Mouse (Mus musculus) heart, postnatal 0 days (tissue): ENCODE measurements at regions not wholly inside any gene's neighbourhood (a gene's known extent, or its start where the extent isn't known, plus 50 kb on each side); places are given as distances from the start of the nearest gene placed in this dataset.

Experiments used
- ATAC-seq: fragments of 200-750 bp; cut with Nextera tagmentation; 2 replicates; pipeline ENCODE4 v1.8.0; 2017; ENCODE audit warnings: low read depth, moderate number of reproducible peaks, moderate library complexity; ENCODE audit not compliant: insufficient read depth
- DNase-seq: peaks from one replicate; pipeline ENCODE4 v3.0.0-alpha.2; 2016; ENCODE audit warnings: low spot score
- H3K27ac ChIP-seq: fragments of 300-500 bp; sonication (generic); 2 replicates; pipeline ENCODE4 v1.5.1; 2014; ENCODE audit warnings: low read depth, mild to moderate bottlenecking
- H3K27me3 ChIP-seq: fragments of 300-500 bp; sonication (generic); 2 replicates; pipeline ENCODE4 v1.6.1; 2014; ENCODE audit warnings: low read length, mixed read lengths; ENCODE audit not compliant: control insufficient read depth, insufficient read depth
- H3K36me3 ChIP-seq: fragments of 300-500 bp; sonication (generic); replicated peaks from 2 replicates; pipeline ENCODE4 v1.6.1; 2014; ENCODE audit warnings: low read length, mixed read lengths; ENCODE audit not compliant: control insufficient read depth, insufficient read depth
- H3K4me1 ChIP-seq: fragments of 300-500 bp; sonication (generic); 2 replicates; pipeline ENCODE4 v1.6.1; 2014; ENCODE audit warnings: antibody characterized with exemption; ENCODE audit not compliant: control insufficient read depth, insufficient read depth
- H3K4me2 ChIP-seq: fragments of 300-500 bp; sonication (generic); 2 replicates; pipeline ENCODE4 v1.6.1; 2014; ENCODE audit warnings: low read depth, mild to moderate bottlenecking, low read length, moderate library complexity
- H3K4me3 ChIP-seq: fragments of 300-500 bp; sonication (generic); 2 replicates; pipeline ENCODE4 v1.5.1; 2014; ENCODE audit warnings: low read depth, low read length
- H3K9ac ChIP-seq: fragments of 300-500 bp; sonication (generic); replicated peaks from 2 replicates; pipeline ENCODE4 v1.6.1; 2014; ENCODE audit warnings: low read depth, low read length, mixed read lengths
- H3K9me3 ChIP-seq: fragments of 300-500 bp; sonication (generic); replicated peaks from 2 replicates; pipeline ENCODE4 v1.6.1; 2016; ENCODE audit warnings: low read length; ENCODE audit not compliant: control insufficient read depth
- CTCF ChIP-seq: IDR thresholded peaks from 2 replicates; pipeline ENCODE4 v1.5.1; 2016; ENCODE audit warnings: antibody characterized with exemption, control low read depth, low read depth
- EP300 ChIP-seq: IDR thresholded peaks from 2 replicates; pipeline ENCODE4 v1.6.1; 2016; ENCODE audit warnings: antibody characterized with exemption, low read depth
- WGBS: fragments of 180-500 bp; shearing (Covaris S2); extraction: QIAGEN DNeasy Blood & Tissue Kit; methylation state at CpG from one replicate; pipeline ENCODE4 v1.1.7; 2014; 5-methylcytosine and 5-hydroxymethylcytosine counted together

DNA sequence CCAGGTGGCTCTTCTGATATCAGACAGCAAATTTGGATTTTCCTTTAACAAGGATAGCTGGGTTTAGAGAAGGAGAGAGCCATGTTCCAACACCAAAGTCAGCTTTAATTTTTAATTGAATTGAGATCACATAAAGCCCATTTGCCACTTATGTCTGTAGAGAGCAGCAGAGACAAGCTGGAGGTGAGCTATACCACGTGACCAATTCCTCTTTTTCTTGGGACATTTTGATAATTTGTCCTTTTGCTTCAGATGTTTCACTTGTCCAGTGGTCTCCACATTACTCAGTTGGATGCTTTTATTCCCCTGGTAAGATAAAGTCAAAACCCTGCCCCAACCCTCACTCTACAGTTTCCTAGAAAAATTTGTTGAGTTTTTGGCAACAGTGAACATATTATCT, 248.6 kb upstream of the Ndst4 start:
- Histone ChIP-seq H3K36me3 (no peaks in the 10 kb centered on the region), H3K4me2 (no peak overlapping the region), H3K4me3 (no peak overlapping the region), H3K4me1 (no peaks in the 10 kb centered on the region), H3K27ac (no peak overlapping the region), H3K9ac (no peak overlapping the region), H3K9me3 (no peaks in the 10 kb centered on the region), H3K27me3 (no peaks in the 10 kb centered on the region)
- TF ChIP-seq EP300 = no peak
- TF ChIP-seq CTCF = no peak
- no peak for DNase-seq
- 36% methylated on average over 1 of the region's 1 CpGs for WGBS
- no peak for ATAC-seq

- 75% methylated on average over 5 of the region's 5 CpGs for WGBS
Measured at GRCm38 (mm10) chr3:125159763-125160162, 244.1 kb upstream of the Ndst4 start.

GRCm38 (mm10) chr3:125190571-125190970, 213.3 kb upstream of the Ndst4 start:
- H3K4me2 ChIP-seq = no peak overlapping the region
- no peaks in the 10 kb centered on the region for H3K27me3 ChIP-seq
- no peak overlapping the region for H3K4me3 ChIP-seq
- no peaks in the 10 kb centered on the region for H3K36me3 ChIP-seq
- H3K27ac ChIP-seq = no peak overlapping the region
- no peak overlapping the region for H3K9ac ChIP-seq
- DNase-seq = no peak
- no peak for ATAC-seq
- TF ChIP-seq CTCF = no peak
- TF ChIP-seq EP300 = no peak
- no peaks in the 10 kb centered on the region for H3K9me3 ChIP-seq
- no peaks in the 10 kb centered on the region for H3K4me1 ChIP-seq

More at GRCm38 (mm10) chr3:125159763-125160162, 244.1 kb upstream of the Ndst4 start:
- no peaks in the 10 kb centered on the region for H3K9me3 ChIP-seq
- TF ChIP-seq EP300 = no peak
- no peak for TF ChIP-seq CTCF
- H3K4me2 ChIP-seq = no peak overlapping the region
- H3K9ac ChIP-seq = no peak overlapping the region
- DNase-seq (no peak), ATAC-seq (no peak)
- H3K36me3 ChIP-seq = no peaks in the 10 kb centered on the region
- no peaks in the 10 kb centered on the region for H3K27me3 ChIP-seq
- no peak overlapping the region for H3K4me3 ChIP-seq
- no peak overlapping the region for H3K27ac ChIP-seq
- no peaks in the 10 kb centered on the region for H3K4me1 ChIP-seq

DNA sequence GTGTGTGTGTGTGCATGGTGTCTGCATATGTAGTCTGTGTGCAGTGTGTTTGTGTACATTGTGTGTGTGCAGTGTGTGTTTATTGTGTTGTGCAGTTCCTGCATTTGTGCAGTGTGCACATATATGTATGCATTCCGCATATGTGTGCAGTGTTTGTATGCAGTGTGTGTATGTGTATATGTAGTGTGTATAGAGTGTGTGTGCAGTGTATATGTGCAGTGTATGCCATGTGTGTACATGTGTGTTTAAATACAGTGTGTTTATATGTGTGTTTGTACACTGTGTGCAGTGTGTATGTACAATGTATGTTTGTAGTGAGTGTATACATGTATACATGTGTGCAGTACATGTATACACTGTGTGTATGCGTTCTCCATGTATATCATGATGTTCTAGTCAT, 183.0 kb upstream of the Ndst4 start:
- Histone ChIP-seq H3K9me3 (no peaks in the 10 kb centered on the region), H3K27ac (no peak overlapping the region), H3K4me2 (no peak overlapping the region), H3K4me1 (no peaks in the 10 kb centered on the region), H3K27me3 (no peaks in the 10 kb centered on the region), H3K4me3 (no peak overlapping the region), H3K9ac (no peak overlapping the region), H3K36me3 (no peaks in the 10 kb centered on the region)
- TF ChIP-seq EP300 (no peak), CTCF (no peak)
- 83% methylated on average over 2 of the region's 2 CpGs for WGBS
- no peak for DNase-seq
- ATAC-seq = no peak

DNA sequence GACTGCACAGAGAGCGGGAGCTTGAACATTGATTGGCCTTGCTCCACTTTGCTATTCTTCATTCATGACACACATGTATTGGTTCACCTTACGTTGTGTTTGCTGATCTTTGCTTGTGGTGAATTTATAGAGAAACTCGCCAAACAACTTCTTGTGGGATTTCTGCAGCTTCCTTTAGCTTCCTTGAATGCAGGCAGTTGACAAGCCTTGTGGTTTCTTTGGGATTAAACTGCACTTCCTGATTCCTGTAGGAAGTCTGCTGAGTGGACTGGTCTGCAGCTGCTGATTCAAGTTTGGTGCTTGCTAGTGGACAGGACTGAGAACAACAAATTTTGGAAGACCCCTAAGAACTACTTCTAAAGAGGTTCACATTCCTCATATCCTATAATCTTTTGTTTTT, 152.8 kb upstream of the Ndst4 start:
- H3K27me3 ChIP-seq = no peaks in the 10 kb centered on the region

DNA sequence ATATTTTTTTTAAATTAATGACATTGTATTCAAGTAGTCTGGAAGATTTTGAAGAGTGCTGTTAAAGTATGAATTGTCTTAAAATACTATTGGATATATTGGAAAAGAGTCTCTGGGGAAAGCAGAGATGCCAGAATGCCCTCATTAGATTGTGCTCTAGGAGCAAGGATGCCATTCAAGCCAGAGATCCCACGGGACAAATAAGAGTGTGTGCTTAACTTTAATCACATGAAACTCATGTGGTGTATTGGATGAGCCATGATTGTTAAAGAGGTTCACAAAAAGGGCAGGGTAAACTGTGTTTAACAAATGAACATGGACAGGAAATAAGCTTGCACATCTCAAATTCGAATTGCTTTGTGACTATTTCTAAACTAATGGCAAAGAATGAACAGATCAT, 143.0 kb upstream of the Ndst4 start:
- TF ChIP-seq CTCF = no peak
- no peak for TF ChIP-seq EP300
- Histone ChIP-seq H3K4me3 (no peak overlapping the region), H3K9ac (no peak overlapping the region), H3K4me2 (no peak overlapping the region), H3K27me3 (no peaks in the 10 kb centered on the region), H3K9me3 (no peaks in the 10 kb centered on the region), H3K4me1 (no peaks in the 10 kb centered on the region), H3K36me3 (no peaks in the 10 kb centered on the region), H3K27ac (no peak overlapping the region)
- ATAC-seq = no peak
- no peak for DNase-seq
- 57% methylated on average over 2 of the region's 2 CpGs for WGBS

More for the DNA sequence above, 152.8 kb upstream of the Ndst4 start:
- Histone ChIP-seq H3K36me3 (no peaks in the 10 kb centered on the region), H3K4me3 (no peak overlapping the region), H3K9ac (no peak overlapping the region), H3K27ac (no peak overlapping the region), H3K4me1 (no peaks in the 10 kb centered on the region), H3K4me2 (no peak overlapping the region), H3K9me3 (no peaks in the 10 kb centered on the region)
- 76% methylated on average over 3 of the region's 3 CpGs for WGBS
- no peak for DNase-seq
- ATAC-seq = no peak
- TF ChIP-seq CTCF = no peak
- TF ChIP-seq EP300 = no peak
